Mouse (Mus musculus) limb, embryonic 13.5 days (tissue): ENCODE measurements around the gene Pgbd1. TPM values are rescaled to one million over a fixed set of nuclear protein-coding genes. Genes with fewer than 3 reads are reported as not detected.
"Not testable (repeated sequence)": the region's sequence is repeated elsewhere in the genome, so short reads cannot be mapped to it uniquely, and the experiment has no call there.

ENCODE experiments used
- ATAC-seq: fragments of 200-750 bp; cut with Nextera tagmentation; 2 replicates; pipeline ENCODE4 v1.8.0; 2017; ENCODE audit warnings: low read depth, moderate number of reproducible peaks, moderate TSS enrichment; ENCODE audit not compliant: low FRiP score
- H3K27ac ChIP-seq: fragments of 300-500 bp; sonication (generic); 2 replicates; pipeline ENCODE4 v1.5.1; 2015; ENCODE audit warnings: inconsistent platforms, mild to moderate bottlenecking, moderate library complexity
- H3K27me3 ChIP-seq: fragments of 300-500 bp; sonication (generic); 2 replicates; pipeline ENCODE4 v1.6.1; 2015; ENCODE audit warnings: mild to moderate bottlenecking, inconsistent platforms
- H3K36me3 ChIP-seq: fragments of 300-500 bp; sonication (generic); 2 replicates; pipeline ENCODE4 v1.6.1; 2015; ENCODE audit warnings: inconsistent platforms, mild to moderate bottlenecking, moderate library complexity
- H3K4me1 ChIP-seq: fragments of 300-500 bp; sonication (generic); 2 replicates; pipeline ENCODE4 v1.6.1; 2015; ENCODE audit warnings: inconsistent platforms
- H3K4me2 ChIP-seq: fragments of 300-500 bp; sonication (generic); replicated peaks from 2 replicates; pipeline ENCODE4 v1.6.1; 2015; ENCODE audit warnings: inconsistent platforms, mild to moderate bottlenecking, moderate library complexity
- H3K4me3 ChIP-seq: fragments of 300-500 bp; sonication (generic); 2 replicates; pipeline ENCODE4 v1.5.1; 2015; ENCODE audit warnings: moderate library complexity, mild to moderate bottlenecking, inconsistent platforms
- H3K9ac ChIP-seq: fragments of 300-500 bp; sonication (generic); 2 replicates; pipeline ENCODE4 v1.6.1; 2015; ENCODE audit warnings: mild to moderate bottlenecking, inconsistent platforms
- H3K9me3 ChIP-seq: fragments of 300-500 bp; sonication (generic); 2 replicates; pipeline ENCODE4 v1.6.1; 2016; ENCODE audit warnings: inconsistent platforms
- WGBS: fragments of 180-500 bp; shearing (Covaris S2); methylation state at CpG from one replicate; pipeline ENCODE4 v1.1.7; 2015; 5-methylcytosine and 5-hydroxymethylcytosine counted together
- polyA plus RNA-seq: library from polyadenylated mRNA; unstranded; fragments of >200 nt; fragmentation: Nextera tagmentation; extraction: Ambion mirVana; gene quantifications from 2 replicates; pipeline ENCODE4 v1.2.1, GENCODE M21; 2015

The Pgbd1 gene
- 3.5 and 3.7 TPM in 2 replicates for polyA plus RNA-seq

DNA sequence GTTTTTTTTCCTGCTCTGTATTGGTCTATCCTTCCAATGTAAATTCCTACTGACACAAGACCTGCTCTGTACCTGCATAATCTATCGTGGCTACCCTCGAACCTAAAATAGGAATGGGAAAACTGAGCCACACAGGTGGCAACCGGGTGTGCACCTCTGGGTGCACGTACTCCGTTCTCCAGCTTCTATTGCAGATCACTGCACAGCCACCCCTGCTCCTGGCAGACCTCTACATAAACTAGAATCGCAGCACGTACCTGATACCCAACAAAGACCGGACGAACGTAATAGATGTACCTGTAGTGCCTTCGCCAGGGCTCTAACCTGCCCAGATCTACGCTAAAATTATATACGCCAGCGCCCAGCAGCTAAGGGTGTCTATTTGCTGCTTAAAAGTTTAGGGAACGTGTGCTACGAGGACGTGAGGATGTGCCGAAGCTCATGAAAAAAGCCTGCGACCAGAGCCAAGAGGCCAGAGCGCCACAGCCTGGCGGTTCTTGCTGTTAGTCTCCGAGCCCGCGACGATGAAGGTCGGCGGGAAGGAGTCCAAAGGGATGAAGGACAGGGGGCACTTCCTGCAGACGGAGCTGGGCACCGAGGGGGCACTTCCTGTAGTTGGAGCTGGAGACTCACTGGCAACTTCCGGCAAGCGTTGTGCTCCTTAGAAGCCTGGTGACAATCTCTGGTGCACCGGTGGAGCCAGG, at the start of gene Pgbd1:
Pgbd1 (minus strand) TSS at position 556 of the 704 bp plus-strand sequence.
- WGBS: 1% methylated on average over 32 of the region's 32 CpGs
- ATAC-seq: peak; percentile 89

DNA sequence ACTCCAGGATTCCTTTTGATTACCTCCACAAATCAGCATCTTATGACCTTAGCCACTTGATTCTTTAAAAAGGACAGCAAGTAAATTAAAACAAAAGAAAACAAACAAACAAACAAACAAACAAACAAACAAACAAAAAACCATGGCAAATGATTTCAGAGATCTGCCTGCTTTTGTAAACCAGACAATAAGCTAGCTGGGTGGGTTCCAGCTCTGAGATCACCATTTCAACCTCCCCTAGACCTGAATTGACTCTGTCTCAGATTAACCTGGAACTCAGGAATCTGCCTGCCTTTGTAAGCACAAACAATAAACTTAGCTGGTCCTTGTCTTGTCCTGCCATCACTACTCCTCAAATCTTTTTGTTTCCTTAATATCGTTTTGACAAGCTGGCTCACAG, 46.0 kb upstream of the Pgbd1 start:
- WGBS: 89% methylated on average over 1 of the region's 1 CpGs
- H3K9me3 ChIP-seq: peaks cover 4% of the 10 kb centered on the region; the same call in 1 of the 2 replicates
- no peak overlapping the region for H3K4me2 ChIP-seq
- H3K27me3 ChIP-seq: no peaks in the 10 kb centered on the region
- H3K36me3 ChIP-seq: peaks cover 15% of the 10 kb centered on the region
- no peak overlapping the region for H3K27ac ChIP-seq
- no peak overlapping the region for H3K4me3 ChIP-seq
- ATAC-seq: no peak
- no peaks in the 10 kb centered on the region for H3K4me1 ChIP-seq
- H3K9ac ChIP-seq: no peak overlapping the region

More for the DNA sequence above, at the start of gene Pgbd1:
- H3K27me3 ChIP-seq: no peaks in the 10 kb centered on the region
- H3K36me3 ChIP-seq: peaks cover 26% of the 10 kb centered on the region
- peak within 1 kb of the TSS; percentile 51 for H3K4me3 ChIP-seq
- peak within 1 kb of the TSS; percentile 84 for H3K4me2 ChIP-seq
- H3K9ac ChIP-seq: peak within 1 kb of the TSS; percentile 82
- peaks cover 5% of the 10 kb centered on the region for H3K4me1 ChIP-seq
- H3K27ac ChIP-seq: peak within 1 kb of the TSS; percentile 63
- no peaks in the 10 kb centered on the region for H3K9me3 ChIP-seq

- H3K36me3 ChIP-seq, H3K27me3 ChIP-seq, H3K4me1 ChIP-seq, H3K9me3 ChIP-seq: not testable (repeated sequence)
- 3% methylated on average over 31 of the region's 31 CpGs for WGBS
- H3K4me2 ChIP-seq: peak within 1 kb of the TSS; percentile 71
- ATAC-seq: peak; percentile 83
- peak within 1 kb of the TSS; percentile 61 for H3K4me3 ChIP-seq
- H3K9ac ChIP-seq: peak within 1 kb of the TSS; percentile 75
- peak within 1 kb of the TSS; percentile 67; the same call in 1 of the 2 replicates for H3K27ac ChIP-seq
These were observed 38.2 kb upstream of the Pgbd1 start, which contains the start of the genes Zkscan4 and Gm10065 for GRCm38 (mm10) chr13:21478759-21479670. TSS of gene Zkscan4 (plus strand) at chr13:21478907. TSS of gene Gm10065 (minus strand) at chr13:21479441.

GRCm38 (mm10) chr13:21472427-21472826, 31.6 kb upstream of the Pgbd1 start:
- ATAC-seq: no peak
- Histone ChIP-seq H3K9ac (no peak overlapping the region), H3K4me2 (no peak overlapping the region), H3K4me3 (no peak overlapping the region), H3K27ac (no peak overlapping the region), H3K4me1 (no peaks in the 10 kb centered on the region), H3K9me3 (0 out of 2 replicates have a peak, but pooled peaks cover under 1% of the 10 kb centered on the region), H3K27me3 (peaks cover 13% of the 10 kb centered on the region), H3K36me3 (no peaks in the 10 kb centered on the region)
- WGBS: 34% methylated on average over 4 of the region's 4 CpGs

- no peak overlapping the region for H3K27ac ChIP-seq
- H3K27me3 ChIP-seq: peaks cover 22% of the 10 kb centered on the region
- no peaks in the 10 kb centered on the region for H3K36me3 ChIP-seq
- H3K4me2 ChIP-seq: peak overlapping the region; percentile 89
- H3K4me1 ChIP-seq: no peaks in the 10 kb centered on the region
- H3K9ac ChIP-seq: no peak overlapping the region
- 0 out of 2 replicates have a peak, but pooled peaks cover 5% of the 10 kb centered on the region for H3K9me3 ChIP-seq
- ATAC-seq: no peak
- 0 out of 2 replicates have a peak overlapping the region, but pooled peaks have one; percentile 2 for H3K4me3 ChIP-seq
- WGBS: 39% methylated on average over 9 of the region's 9 CpGs
These were observed 28.2 kb upstream of the Pgbd1 start for GRCm38 (mm10) chr13:21469097-21469496.

GRCm38 (mm10) chr13:21468061-21469019, 27.5 kb upstream of the Pgbd1 start, which contains the start of gene Nkapl:
TSS of gene Nkapl (minus strand) at chr13:21468509.
- 0 out of 2 replicates have a peak, but pooled peaks cover 5% of the 10 kb centered on the region for H3K9me3 ChIP-seq
- H3K36me3 ChIP-seq: no peaks in the 10 kb centered on the region
- under 1% methylated on average over 54 of the region's 54 CpGs for WGBS
- no peaks in the 10 kb centered on the region for H3K4me1 ChIP-seq
- peak within 1 kb of the TSS; percentile 62 for H3K4me3 ChIP-seq
- H3K27me3 ChIP-seq: peaks cover 22% of the 10 kb centered on the region
- peak within 1 kb of the TSS; percentile 77 for H3K9ac ChIP-seq
- H3K4me2 ChIP-seq: peak within 1 kb of the TSS; percentile 89
- peak; percentile 99 for ATAC-seq
- H3K27ac ChIP-seq: no peak within 1 kb of the TSS

DNA sequence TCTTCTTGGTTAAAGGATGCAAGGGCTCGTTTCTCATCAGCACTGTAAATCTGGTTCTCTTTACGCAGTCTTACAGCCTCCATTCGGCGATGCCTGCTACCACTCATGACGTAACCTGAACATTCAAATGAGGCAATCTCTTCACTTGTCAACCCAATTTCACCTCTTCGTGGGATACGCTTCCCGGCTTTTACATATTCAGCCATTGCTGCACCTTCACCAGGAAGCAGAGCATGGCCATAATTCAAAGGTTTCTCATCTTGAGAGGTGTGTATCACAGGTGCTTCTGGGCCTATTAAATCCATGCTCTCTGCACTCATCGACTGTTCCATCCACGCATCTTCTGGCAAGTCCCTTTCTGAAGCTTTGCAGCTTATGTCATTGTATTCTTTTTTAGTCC, 26.5 kb upstream of the Pgbd1 start:
- no peak overlapping the region for H3K9ac ChIP-seq
- 84% methylated on average over 10 of the region's 10 CpGs for WGBS
- H3K4me3 ChIP-seq: no peak overlapping the region
- H3K4me1 ChIP-seq: no peaks in the 10 kb centered on the region
- peaks cover 22% of the 10 kb centered on the region for H3K27me3 ChIP-seq
- no peak overlapping the region for H3K27ac ChIP-seq
- H3K36me3 ChIP-seq: no peaks in the 10 kb centered on the region
- H3K9me3 ChIP-seq: peaks cover 8% of the 10 kb centered on the region; the same call in 1 of the 2 replicates
- no peak for ATAC-seq
- no peak overlapping the region for H3K4me2 ChIP-seq

DNA sequence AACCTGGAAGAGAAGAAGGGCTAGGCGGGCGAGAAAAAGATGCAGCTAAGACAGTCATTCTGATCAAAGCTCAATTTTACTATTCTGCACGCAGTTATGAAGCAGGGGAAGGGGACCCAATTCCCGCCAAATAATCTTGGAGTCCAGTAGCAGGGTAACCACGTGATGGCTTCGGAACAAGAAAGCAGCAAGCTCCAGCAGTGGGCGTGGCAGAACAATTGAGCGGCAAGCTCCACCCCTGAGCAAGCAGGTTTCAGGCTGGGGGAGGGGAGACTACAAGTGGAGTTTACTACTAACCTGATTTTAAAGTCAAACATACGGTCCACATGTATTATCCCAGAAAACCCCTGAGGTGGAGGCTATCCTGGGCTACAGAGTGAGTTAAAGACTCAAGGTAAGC, 21.7 kb upstream of the Pgbd1 start:
- H3K9me3 ChIP-seq, H3K27me3 ChIP-seq, H3K36me3 ChIP-seq, H3K4me3 ChIP-seq, H3K4me2 ChIP-seq, H3K27ac ChIP-seq, ATAC-seq, H3K4me1 ChIP-seq, H3K9ac ChIP-seq: not testable (repeated sequence)
- WGBS: 51% methylated on average over 9 of the region's 9 CpGs

DNA sequence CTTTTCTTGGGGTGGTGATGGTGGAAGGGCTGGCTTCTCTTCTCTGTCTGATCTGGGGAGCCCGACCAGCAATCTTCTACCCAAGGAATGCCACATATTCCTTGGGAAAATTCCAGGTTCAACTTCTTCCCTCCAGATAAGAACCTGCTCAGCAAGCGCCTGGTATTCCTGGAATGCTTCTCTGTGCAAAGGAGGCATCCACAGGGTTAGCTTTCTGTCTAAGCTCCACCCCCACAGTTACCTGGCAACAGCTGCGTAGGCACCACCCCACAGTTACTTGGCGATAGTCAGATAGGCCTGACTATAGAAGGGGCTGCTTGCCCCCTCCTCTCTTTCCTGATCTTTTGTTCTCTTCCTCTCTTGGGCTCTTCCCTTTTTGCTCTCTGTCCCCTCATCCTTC, 15.5 kb upstream of the Pgbd1 start:
- ATAC-seq: 0 out of 2 replicates have a peak, but pooled peaks have one; percentile 54
- 11% methylated on average over 4 of the region's 4 CpGs for WGBS
- no peak overlapping the region for H3K4me2 ChIP-seq

GRCm38 (mm10) chr13:21454133-21454532, 13.3 kb upstream of the Pgbd1 start:
- Histone ChIP-seq H3K27me3 (0 out of 2 replicates have a peak, but pooled peaks cover 4% of the 10 kb centered on the region), H3K36me3 (peaks cover 14% of the 10 kb centered on the region), H3K4me2 (no peak overlapping the region; the same call in 1 of the 2 replicates), H3K9me3 (no peaks in the 10 kb centered on the region), H3K4me1 (peaks cover 12% of the 10 kb centered on the region), H3K4me3 (no peak overlapping the region), H3K9ac (no peak overlapping the region), H3K27ac (no peak overlapping the region)
- ATAC-seq: no peak
- WGBS: 94% methylated on average over 3 of the region's 3 CpGs

More for the DNA sequence above, 15.5 kb upstream of the Pgbd1 start:
- H3K9ac ChIP-seq: no peak overlapping the region
- peaks cover 12% of the 10 kb centered on the region for H3K4me1 ChIP-seq
- H3K36me3 ChIP-seq: peaks cover 5% of the 10 kb centered on the region; the same call in 1 of the 2 replicates
- H3K4me3 ChIP-seq: no peak overlapping the region
- H3K27me3 ChIP-seq: 0 out of 2 replicates have a peak, but pooled peaks cover 4% of the 10 kb centered on the region
- H3K27ac ChIP-seq: no peak overlapping the region
- no peaks in the 10 kb centered on the region for H3K9me3 ChIP-seq

DNA sequence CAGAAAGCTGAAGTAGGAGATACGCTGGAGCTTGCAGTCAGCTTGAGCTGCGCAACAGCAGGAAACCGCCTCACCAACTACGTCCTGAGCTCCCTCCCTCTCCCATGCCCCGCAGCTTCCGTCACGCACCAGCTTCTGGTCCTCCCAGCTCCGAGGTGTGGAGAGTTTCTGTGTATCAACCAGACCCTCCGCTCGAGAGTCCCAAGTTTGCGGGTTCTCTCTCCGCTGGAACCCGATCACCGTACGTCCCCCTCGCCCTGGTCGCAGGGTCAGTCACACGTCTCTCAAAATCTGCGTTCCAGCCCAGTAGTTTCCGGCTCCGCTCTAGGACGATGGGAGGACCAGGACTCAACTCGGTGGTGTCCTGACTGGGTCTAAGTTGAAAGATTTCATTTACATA, 12.6 kb upstream of the Pgbd1 start, which contains the start of gene Zscan26:
Zscan26 (minus strand) TSS at position 282 of the 400 bp plus-strand sequence.
- peaks cover 12% of the 10 kb centered on the region for H3K4me1 ChIP-seq
- peaks cover 19% of the 10 kb centered on the region for H3K36me3 ChIP-seq
- H3K4me3 ChIP-seq: peak within 1 kb of the TSS; percentile 78
- H3K27ac ChIP-seq: peak within 1 kb of the TSS; percentile 67
- H3K4me2 ChIP-seq: peak within 1 kb of the TSS; percentile 75
- no peaks in the 10 kb centered on the region for H3K9me3 ChIP-seq
- peak; percentile 93 for ATAC-seq
- peak within 1 kb of the TSS; percentile 81 for H3K9ac ChIP-seq
- 0 out of 2 replicates have a peak, but pooled peaks cover 4% of the 10 kb centered on the region for H3K27me3 ChIP-seq
- WGBS: under 1% methylated on average over 23 of the region's 23 CpGs
